Mouse (Mus musculus) kidney, postnatal 4 days (tissue): ENCODE results near the gene Ganab.
A peak's percentile ranks its signal among the peaks of the same experiment; 100 is the strongest.
"Not testable (repeated sequence)": the region's sequence is repeated elsewhere in the genome, so short reads cannot be mapped to it uniquely, and the experiment has no call there.

Experiments
- DNase-seq, 2 experiments: peaks; one replicate each; pipeline ENCODE4 v3.0.0; 2021; ENCODE audit warnings: mixed read lengths in 2 of 2

Ganab gene

DNA sequence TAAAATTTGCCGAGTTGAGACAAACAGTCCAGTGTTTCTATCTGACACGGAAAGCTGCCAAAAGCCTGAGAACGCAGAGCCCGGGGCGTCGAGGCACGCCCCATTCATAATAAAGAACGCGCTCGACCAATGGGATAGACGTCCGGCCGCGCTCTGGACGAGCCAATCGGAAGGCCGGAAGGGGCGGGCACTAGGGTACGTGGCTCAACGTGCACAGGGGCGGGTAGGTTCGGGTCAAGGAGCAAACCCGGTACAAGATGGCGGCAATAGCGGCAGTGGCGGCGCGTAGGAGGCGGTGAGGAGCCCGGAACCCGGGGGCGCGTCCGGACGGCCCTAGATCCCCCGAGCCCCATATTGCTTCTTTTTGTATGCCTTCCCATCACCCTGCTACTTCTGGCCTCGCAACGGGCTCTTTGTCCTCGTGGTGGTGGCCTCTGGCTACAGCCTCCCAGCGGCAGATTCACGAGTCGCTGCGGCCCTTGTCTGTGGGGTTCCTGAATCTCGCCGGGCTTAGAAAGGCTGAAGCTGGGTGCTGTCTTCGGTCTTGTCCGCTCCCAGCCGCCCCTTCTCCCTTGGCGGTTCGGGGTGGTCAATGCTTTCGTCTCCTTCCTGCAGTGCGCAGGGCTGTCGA lies at the start of gene Ganab:
Gene Ganab (plus strand): TSS at position 207 of the 631 bp plus-strand sequence.
- peak; percentile 95 to 98 for DNase-seq

- no peak for DNase-seq
Observed at GRCm38 (mm10) chr19:8848356-8848755, 49.5 kb upstream of the Ganab start.

- DNase-seq: peak; percentile 45 to 75
Observed at GRCm38 (mm10) chr19:8850402-8850901, 47.4 kb upstream of the Ganab start, which contains the start of gene Lrrn4cl. TSS of gene Lrrn4cl (plus strand) at chr19:8850768.

DNA sequence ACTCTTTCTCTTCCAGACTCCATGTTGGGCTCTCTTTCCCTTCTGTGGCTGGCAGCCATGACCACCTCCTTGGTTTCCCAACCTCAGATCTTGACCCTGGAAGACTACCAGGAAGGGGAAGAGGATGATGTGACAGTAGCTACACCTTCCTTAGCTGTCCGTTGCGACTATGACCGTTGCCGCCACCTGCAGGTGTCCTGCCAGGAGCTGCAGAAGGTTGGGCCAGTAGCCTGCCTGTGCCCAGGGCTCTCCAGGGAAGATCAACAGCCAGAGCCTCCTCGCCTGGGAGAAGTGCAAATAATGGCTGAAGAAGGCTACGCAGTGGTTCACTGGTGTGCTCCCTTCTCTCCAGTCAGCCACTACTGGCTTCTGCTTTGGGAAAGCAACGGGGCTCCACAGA lies 46.2 kb upstream of the Ganab start:
- DNase-seq: no peak

GRCm38 (mm10) chr19:8852236-8852928 lies 45.5 kb upstream of the Ganab start:
- DNase-seq: no peak

- no peak for DNase-seq
Observed at GRCm38 (mm10) chr19:8853117-8853516, 44.8 kb upstream of the Ganab start.

DNA sequence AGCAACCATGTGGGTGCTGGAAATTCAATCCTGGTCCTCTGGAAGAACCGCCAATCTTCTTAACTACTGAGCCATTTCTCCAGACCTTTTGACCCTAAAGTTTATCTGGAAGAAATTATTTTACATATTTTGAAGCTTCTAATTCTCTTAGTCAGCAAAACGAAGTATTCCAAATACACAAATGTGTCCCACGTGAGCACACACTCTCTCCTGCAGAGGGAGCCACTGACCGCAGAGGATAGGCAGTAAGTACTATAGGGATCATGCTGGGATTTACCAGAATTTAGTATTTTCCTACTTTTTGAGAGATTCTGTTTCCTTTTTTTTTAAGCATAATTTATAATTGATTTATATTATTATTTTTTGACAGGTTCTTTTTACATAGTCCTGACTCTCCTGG lies 40.2 kb upstream of the Ganab start:
- peak; percentile 73 to 81 for DNase-seq

- peak in 1 of 2 experiments; percentile 45 for DNase-seq
Observed at GRCm38 (mm10) chr19:8859018-8859417, 38.9 kb upstream of the Ganab start.

- no peak for DNase-seq
Observed at GRCm38 (mm10) chr19:8864265-8864664, 33.6 kb upstream of the Ganab start.

DNA sequence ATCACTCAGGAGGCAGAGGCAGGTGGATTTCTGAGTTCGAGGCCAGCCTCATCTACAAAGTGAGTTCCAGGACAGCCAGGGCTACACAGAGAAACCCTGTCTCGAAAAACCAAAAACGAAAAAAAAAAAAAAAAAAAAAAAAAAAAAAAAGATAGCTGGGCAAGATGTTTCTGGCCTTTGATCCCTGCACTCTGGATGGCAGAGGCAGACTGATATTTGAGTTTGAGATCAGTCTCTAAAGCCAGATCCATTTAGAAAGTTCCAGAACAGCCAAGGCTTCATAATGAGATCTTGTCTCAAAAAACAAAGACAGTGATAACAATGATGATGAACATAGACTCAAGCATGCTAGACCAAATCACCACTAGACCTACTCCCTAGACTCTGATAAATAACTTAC lies 27.5 kb upstream of the Ganab start:
- DNase-seq: not testable (repeated sequence)

DNA sequence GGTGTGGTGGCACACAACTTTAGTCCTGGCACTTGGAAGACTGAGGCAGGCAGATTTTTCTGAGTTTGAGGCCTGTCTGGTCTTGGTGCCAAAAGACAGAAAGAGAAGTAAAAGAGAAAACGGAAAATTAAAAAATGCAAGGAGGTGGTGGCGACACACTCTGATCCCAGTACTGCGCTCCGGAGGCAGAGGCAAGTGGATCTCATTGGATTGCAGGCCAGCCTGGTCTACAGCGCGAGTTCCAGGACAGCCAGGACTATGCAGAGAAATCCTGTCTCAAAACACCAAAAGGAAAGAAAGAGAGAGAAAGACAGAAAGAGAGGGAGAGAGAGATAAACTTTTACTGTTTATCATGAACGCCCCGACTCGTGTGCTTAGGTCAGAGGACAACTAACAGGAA lies 27.0 kb upstream of the Ganab start:
- no peak for DNase-seq

DNA sequence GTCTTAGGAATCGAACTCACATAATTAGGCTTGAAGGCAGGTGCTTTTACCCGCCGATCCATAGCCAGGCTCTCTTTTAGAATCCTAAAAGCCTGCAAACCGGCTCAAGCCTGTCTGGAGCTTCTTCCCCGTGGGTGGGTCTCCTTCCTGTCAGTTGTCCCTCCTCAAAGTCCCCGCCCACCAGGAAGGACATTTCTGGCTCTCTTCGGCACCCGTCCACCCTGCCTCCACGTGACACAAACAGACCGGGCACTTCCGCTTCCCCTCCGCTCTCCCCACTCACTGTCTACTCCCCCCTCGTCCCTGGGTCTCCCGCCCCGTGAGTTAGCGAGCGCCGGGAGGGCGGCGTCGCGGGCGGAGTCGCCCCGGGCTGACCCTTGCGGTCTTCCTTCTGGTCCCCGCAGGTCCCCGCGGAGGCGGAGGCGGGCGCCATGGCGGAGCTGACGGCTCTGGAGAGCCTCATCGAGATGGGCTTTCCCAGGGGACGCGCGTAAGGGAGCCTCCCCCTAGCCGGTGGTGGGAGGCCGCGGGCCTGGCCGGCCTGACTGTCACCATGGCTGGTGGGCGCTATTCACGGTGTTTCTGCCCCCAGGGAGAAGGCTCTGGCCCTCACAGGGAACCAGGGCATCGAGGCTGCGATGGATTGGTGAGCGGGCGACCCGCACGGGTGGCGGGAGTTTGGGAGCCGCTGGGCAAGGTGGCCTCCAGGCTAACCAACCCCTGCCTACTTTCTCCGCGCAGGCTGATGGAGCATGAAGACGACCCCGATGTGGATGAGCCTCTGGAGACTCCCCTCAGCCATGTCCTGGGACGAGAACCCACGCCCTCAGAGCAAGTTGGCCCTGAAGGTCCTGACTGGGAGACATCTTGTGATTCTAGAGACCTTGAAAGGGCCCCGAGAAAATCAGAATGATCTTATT lies 26.3 kb upstream of the Ganab start, which contains the start of gene Ubxn1:
Gene Ubxn1 (plus strand): TSS at position 230 of the 920 bp plus-strand sequence.
- peak; percentile 95 to 97 for DNase-seq

GRCm38 (mm10) chr19:8872266-8872840 lies 25.5 kb upstream of the Ganab start:
- DNase-seq: no peak

- no peak for DNase-seq
Observed at GRCm38 (mm10) chr19:8875031-8875430, 22.8 kb upstream of the Ganab start.

DNA sequence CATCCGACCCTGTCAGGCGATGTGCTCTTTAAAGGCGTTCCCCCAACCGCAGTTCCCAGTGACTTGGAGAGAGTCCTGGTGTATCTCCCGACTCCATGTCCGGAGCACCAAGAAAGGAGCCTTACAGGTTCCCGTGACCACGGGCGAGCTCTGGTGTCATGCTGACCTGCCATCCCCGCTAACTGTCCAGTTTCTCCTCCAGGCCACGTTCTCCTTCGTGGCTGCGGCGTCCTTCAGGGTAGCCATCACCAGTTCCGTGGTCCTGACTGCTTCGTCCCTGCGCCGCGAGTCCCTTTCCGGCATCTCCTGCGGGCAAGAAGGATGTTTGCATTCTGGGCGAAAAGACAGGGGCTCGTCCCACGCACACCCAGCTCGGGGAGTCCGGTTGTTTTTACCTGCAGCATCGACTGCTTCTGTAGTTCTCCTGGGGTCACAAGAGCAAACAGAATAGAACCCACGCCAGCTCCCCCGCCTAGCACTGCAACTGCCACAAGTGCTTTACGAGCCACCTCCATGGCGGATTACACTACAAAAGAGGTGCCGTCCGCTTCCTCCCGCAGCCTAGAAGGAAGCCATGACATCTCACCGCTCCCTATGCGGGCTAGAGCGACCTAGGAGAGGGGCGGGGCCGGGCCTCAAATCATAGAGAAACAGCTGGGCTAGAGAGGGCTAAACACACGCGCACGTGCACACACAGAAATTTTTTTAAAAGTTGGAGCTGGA lies 17.4 kb upstream of the Ganab start, which contains the start of gene Uqcc3:
Gene Uqcc3 (minus strand): TSS at position 613 of the 723 bp plus-strand sequence.
- peak; percentile 90 to 95 for DNase-seq

DNA sequence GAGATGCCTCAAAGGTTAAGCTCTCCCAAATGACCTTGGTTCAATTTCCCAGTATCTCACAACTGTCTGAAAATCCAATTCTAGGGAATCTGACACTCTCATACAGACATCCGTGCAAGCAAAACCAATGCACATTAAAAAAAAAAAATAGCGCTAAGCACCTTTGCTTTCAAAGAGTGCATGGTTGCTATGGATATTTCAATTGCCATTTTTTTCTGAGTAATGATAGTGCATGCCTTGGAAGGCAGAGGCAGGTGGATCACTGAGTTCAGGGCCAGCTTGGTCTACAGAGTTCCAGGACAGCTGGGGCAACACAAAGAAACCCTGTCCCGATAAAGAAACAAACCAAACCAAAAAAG lies 16.9 kb upstream of the Ganab start:
- no peak for DNase-seq

DNA sequence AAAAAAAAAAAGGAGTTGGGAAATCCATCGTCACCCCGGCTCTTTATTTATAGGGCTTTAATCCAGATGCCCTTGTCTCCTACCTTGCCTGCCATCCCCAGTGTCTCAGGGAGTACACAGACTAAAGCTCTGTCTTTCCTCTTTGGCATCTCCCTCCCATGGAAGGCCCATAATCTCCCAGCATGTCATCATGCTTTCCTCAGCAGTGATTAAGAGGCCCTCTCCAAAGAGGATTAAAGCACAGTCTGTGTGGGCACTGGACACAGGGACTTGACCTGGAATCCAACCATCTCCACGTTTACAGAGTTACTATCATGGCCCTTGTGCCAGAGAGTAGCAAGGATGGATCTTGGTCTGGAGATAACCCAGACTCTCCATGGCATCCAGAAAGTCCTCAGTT lies 14.3 kb upstream of the Ganab start, which contains the start of the genes Lbhd1 and Gm49403:
Gene Lbhd1 (plus strand): TSS at position 117 of the 400 bp plus-strand sequence.
Gene Gm49403 (plus strand): TSS at position 315 of the 400 bp plus-strand sequence.
- no peak for DNase-seq

DNA sequence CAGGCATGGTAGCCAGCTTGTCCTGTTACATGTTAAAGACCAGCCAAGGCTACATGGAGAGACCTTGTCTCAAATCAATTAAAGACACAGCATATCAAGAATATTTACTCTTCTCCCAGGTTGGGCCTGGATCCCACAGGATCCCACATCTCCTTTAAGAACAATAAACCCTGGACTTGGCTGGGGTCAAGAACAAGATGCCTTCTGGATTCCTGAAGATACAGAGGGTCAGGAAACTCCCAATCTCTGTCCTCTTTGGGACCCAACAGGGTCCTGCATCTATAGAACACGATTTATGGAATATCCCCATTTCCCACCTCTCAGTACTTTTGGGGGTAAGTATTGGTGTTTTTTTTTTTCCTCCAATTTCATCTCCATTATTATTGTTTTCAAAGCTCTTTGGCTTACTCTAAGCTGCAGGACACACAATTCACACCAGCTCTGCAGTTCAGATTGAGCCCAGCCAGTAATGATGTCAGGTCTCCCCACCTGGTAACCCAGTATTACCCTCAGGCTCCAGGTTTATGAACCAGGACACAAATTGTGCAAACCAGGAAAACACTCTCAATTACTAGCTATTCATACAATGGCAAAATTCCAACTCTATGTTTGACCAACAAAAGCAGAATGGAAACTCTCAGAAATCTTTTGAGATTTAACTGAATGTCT lies 10.8 kb upstream of the Ganab start:
- no peak for DNase-seq

- DNase-seq: no peak
Observed at GRCm38 (mm10) chr19:8887585-8888463, 10.0 kb upstream of the Ganab start.
